16 mouse cellular contexts compared by ENCODE assay signal in genomic region chr9:3023985-3024648, GRCm38 (mm10). TPM values are rescaled to one million over a fixed set of nuclear protein-coding genes. Genes with fewer than 3 reads are reported as not detected.
DNase-seq lines count a peak whose midpoint lies in the region; TF ChIP-seq lines count a peak whose summit lies in the region.
"Not testable (repeated sequence)": the region's sequence is repeated elsewhere in the genome, so short reads cannot be mapped to it uniquely, and the experiment has no call there.
"Had no signal": no experiment of that assay in that cellular context is flagged by ENCODE, and none has a peak within 500 bp of the region (broad histone marks: within the 10 kb centered on the region; RNA-seq: fewer than 3 reads in every experiment).

No protein-coding gene starts in this region.

- not testable (repeated sequence) for H3K27me3 ChIP-seq in cerebellum, adult 2 months (ENCODE audit: control insufficient read depth, insufficient read depth, low read length)

- TF ChIP-seq CTCF in cerebellum, adult 2 months (IDR thresholded peaks at IDR 0.05; ENCODE audit: borderline replicate concordance, insufficient read depth, low read depth, low read length), result not testable (repeated sequence)

- TF ChIP-seq POLR2A in cerebellum, adult 2 months (IDR thresholded peaks at IDR 0.05; ENCODE audit: borderline replicate concordance, insufficient read depth, low read length), result not testable (repeated sequence)

- not testable (repeated sequence) for H3K4me1 ChIP-seq in cerebellum, adult 2 months (ENCODE audit: control insufficient read depth, insufficient read depth, low read length)

- not testable (repeated sequence) for H3K27ac ChIP-seq in cerebellum, adult 2 months (ENCODE audit: insufficient read depth, low read length)

- DNase-seq in cerebellum, adult 2 months, result peak; percentile 45 to 61
- DNase-seq in heart, adult 18-20 months, result peak; percentile 56 to 73
- DNase-seq in kidney, adult 9 months, result peak; percentile 98
- DNase-seq in left cerebral cortex, adult 18-20 months (ENCODE audit: low spot score in 2 of 2), result peak; percentile 61 to 78
- peak; percentile 79 for DNase-seq in lung, postnatal 25 days (ENCODE audit: low spot score)
- DNase-seq in right cerebral cortex, postnatal 25 days, result peak; percentile 58
- peak; percentile 70 for DNase-seq in thymus, postnatal 14 days

- 75% methylated on average over 16 of the region's 16 CpGs for WGBS in cerebellum, adult 2 months

- H3K4me3 ChIP-seq in cerebellum, adult 2 months (replicated peaks; ENCODE audit: insufficient read depth, low read depth, low read length), result not testable (repeated sequence)

RNA-seq across cellular contexts. Expression of gene Gm10718, which starts 0.8 kb away (rescaled TPM):
- 0.22 and 0.26 TPM in 2 replicates for polyA plus RNA-seq in cerebellum, adult 2 months (2012; rRNA removed)
- under 1 TPM; 0.47 to 0.95 TPM for total RNA-seq in heart, adult 18-20 months (2021)
- under 1 TPM in 1 of 2 experiments, not detected in 1; 0.89 TPM for total RNA-seq in left cerebral cortex, adult 18-20 months (2021)
- polyA plus RNA-seq: embryonic facial prominence, embryonic 14.5 days; forebrain, embryonic 14.5 days; heart, embryonic 10.5 days; kidney, embryonic 16.5 days; macrophage; midbrain, embryonic 16.5 days had no signal

RNA-seq across cellular contexts. Expression of gene Gm10717, which starts 1.1 kb away (rescaled TPM):
- not detected in 2 replicates for polyA plus RNA-seq in cerebellum, adult 2 months (2012; rRNA removed)
- total RNA-seq in heart, adult 18-20 months (2021), result not detected
- total RNA-seq in left cerebral cortex, adult 18-20 months (2021), result not detected
- polyA plus RNA-seq: embryonic facial prominence, embryonic 14.5 days; forebrain, embryonic 14.5 days; heart, embryonic 10.5 days; kidney, embryonic 16.5 days; macrophage had no signal

RNA-seq across cellular contexts. Expression of gene Gm10719, which starts 6.9 kb away (rescaled TPM):
- polyA plus RNA-seq in cerebellum, adult 2 months (2012; rRNA removed), result 0.47 TPM in 1 of 2 replicates, not detected in the other
- total RNA-seq in heart, adult 18-20 months (2021), result 1 to 10 TPM in 1 of 2 experiments, not detected in 1; 1.3 TPM
- total RNA-seq in left cerebral cortex, adult 18-20 months (2021), result under 1 TPM in 1 of 2 experiments, not detected in 1; 0.54 TPM
- polyA plus RNA-seq: embryonic facial prominence, embryonic 14.5 days; forebrain, embryonic 14.5 days; heart, embryonic 10.5 days; macrophage; midbrain, embryonic 16.5 days had no signal

RNA-seq across cellular contexts. Expression of gene Gm10720, which starts 8.7 kb away (rescaled TPM):
- polyA plus RNA-seq in cerebellum, adult 2 months (2012; rRNA removed), result not detected in 2 replicates
- total RNA-seq in heart, adult 18-20 months (2021), result not detected
- not detected for total RNA-seq in left cerebral cortex, adult 18-20 months (2021)
- polyA plus RNA-seq: embryonic facial prominence, embryonic 14.5 days; forebrain, embryonic 14.5 days; heart, embryonic 10.5 days; hindbrain, embryonic 14.5 days; kidney, embryonic 16.5 days; limb, embryonic 15.5 days; macrophage; midbrain, embryonic 16.5 days; stomach, embryonic 14.5 days had no signal

RNA-seq across cellular contexts. Expression of gene Gm17535, which starts 10.3 kb away (rescaled TPM):
- not detected in 2 replicates for polyA plus RNA-seq in cerebellum, adult 2 months (2012; rRNA removed)
- not detected for total RNA-seq in heart, adult 18-20 months (2021)
- total RNA-seq in left cerebral cortex, adult 18-20 months (2021), result not detected
- polyA plus RNA-seq: embryonic facial prominence, embryonic 14.5 days; forebrain, embryonic 14.5 days; heart, embryonic 10.5 days; hindbrain, embryonic 14.5 days; kidney, embryonic 16.5 days; limb, embryonic 15.5 days; macrophage; midbrain, embryonic 16.5 days; stomach, embryonic 14.5 days had no signal
